Mouse (Mus musculus) liver, embryonic 16.5 days (tissue): ENCODE measurements at regions not wholly inside any gene's neighbourhood (a gene's known extent, or its start where the extent isn't known, plus 50 kb on each side); places are given as distances from the start of the nearest gene placed in this dataset.

Experiments
- ATAC-seq: fragments of 200-750 bp; cut with Nextera tagmentation; 2 replicates; pipeline ENCODE4 v1.8.0; 2017; ENCODE audit warnings: low read depth, mild to moderate bottlenecking, moderate number of reproducible peaks, moderate library complexity
- H3K27ac ChIP-seq: fragments of 300-500 bp; sonication (generic); 2 replicates; pipeline ENCODE4 v1.5.1; 2014; ENCODE audit warnings: mild to moderate bottlenecking, low read length
- H3K27me3 ChIP-seq: fragments of 300-500 bp; sonication (generic); 2 replicates; pipeline ENCODE4 v1.6.1; 2014; ENCODE audit warnings: low read depth, low read length, mixed read lengths; ENCODE audit not compliant: control insufficient read depth, insufficient read depth
- H3K36me3 ChIP-seq: fragments of 300-500 bp; sonication (generic); 2 replicates; pipeline ENCODE4 v1.6.1; 2014; ENCODE audit warnings: mild to moderate bottlenecking; ENCODE audit not compliant: control insufficient read depth, insufficient read depth
- H3K4me1 ChIP-seq: fragments of 300-500 bp; sonication (generic); 2 replicates; pipeline ENCODE4 v1.6.1; 2014; ENCODE audit warnings: low read depth, low read length, mixed read lengths; ENCODE audit not compliant: control insufficient read depth
- H3K4me2 ChIP-seq: fragments of 300-500 bp; sonication (generic); 2 replicates; pipeline ENCODE4 v1.6.1; 2014; ENCODE audit warnings: low read depth, low read length, mixed read lengths
- H3K4me3 ChIP-seq: fragments of 300-500 bp; sonication (generic); 2 replicates; pipeline ENCODE4 v1.5.1; 2014; ENCODE audit warnings: low read depth, mild to moderate bottlenecking, low read length
- H3K9ac ChIP-seq: fragments of 300-500 bp; sonication (generic); 2 replicates; pipeline ENCODE4 v1.6.1; 2014; ENCODE audit warnings: low read depth, low read length
- H3K9me3 ChIP-seq: fragments of 300-500 bp; sonication (generic); replicated peaks from 2 replicates; pipeline ENCODE4 v1.6.1; 2016; ENCODE audit warnings: low read length; ENCODE audit not compliant: control insufficient read depth
- WGBS: fragments of 180-500 bp; shearing (Covaris S2); extraction: QIAGEN DNeasy Blood & Tissue Kit; methylation state at CpG from one replicate; pipeline ENCODE4 v1.1.7; 2014; ENCODE audit not compliant: insufficient replicate concordance; 5-methylcytosine and 5-hydroxymethylcytosine counted together

DNA sequence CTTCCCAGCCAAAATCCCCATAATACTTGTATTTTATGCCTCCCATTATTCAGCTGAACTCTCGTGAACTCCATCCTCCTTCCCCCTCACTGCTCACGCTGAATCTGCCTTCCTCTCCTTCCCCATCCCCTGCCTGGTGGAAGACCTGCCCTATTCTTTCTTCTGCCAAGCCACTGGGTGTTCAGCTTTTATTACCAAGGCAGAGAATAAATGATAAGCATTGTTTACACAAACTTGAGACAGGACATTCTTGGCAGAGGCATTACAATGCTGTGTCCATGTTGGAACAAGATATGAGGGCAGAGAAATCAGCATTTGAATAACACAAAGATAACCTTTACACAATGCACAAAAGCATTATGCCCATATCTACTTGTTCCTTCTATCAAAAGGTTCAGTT, 80.2 kb downstream of the Dhrs2 start:
- no peak overlapping the region for H3K9ac ChIP-seq
- no peaks in the 10 kb centered on the region for H3K27me3 ChIP-seq
- no peak for ATAC-seq
- H3K36me3 ChIP-seq: no peaks in the 10 kb centered on the region
- no peak overlapping the region for H3K27ac ChIP-seq
- H3K9me3 ChIP-seq: no peaks in the 10 kb centered on the region
- H3K4me2 ChIP-seq: no peak overlapping the region
- H3K4me3 ChIP-seq: no peak overlapping the region
- no peaks in the 10 kb centered on the region for H3K4me1 ChIP-seq
- 28% methylated on average over 2 of the region's 2 CpGs for WGBS

- no peaks in the 10 kb centered on the region for H3K36me3 ChIP-seq
- H3K27me3 ChIP-seq: no peaks in the 10 kb centered on the region
- no peaks in the 10 kb centered on the region for H3K9me3 ChIP-seq
- no peak overlapping the region for H3K4me2 ChIP-seq
- H3K9ac ChIP-seq: no peak overlapping the region
- no peak for ATAC-seq
- 52% methylated on average over 6 of the region's 6 CpGs for WGBS
- no peak overlapping the region for H3K27ac ChIP-seq
- no peaks in the 10 kb centered on the region for H3K4me1 ChIP-seq
- no peak overlapping the region for H3K4me3 ChIP-seq
These were observed 91.8 kb downstream of the Dhrs2 start for GRCm38 (mm10) chr14:55313615-55314014.

GRCm38 (mm10) chr14:55323897-55324296, 102.1 kb downstream of the Dhrs2 start:
- no peak overlapping the region for H3K4me3 ChIP-seq
- H3K27me3 ChIP-seq: no peaks in the 10 kb centered on the region
- ATAC-seq: peak; percentile 90
- H3K4me1 ChIP-seq: peaks cover 11% of the 10 kb centered on the region
- H3K9me3 ChIP-seq: no peaks in the 10 kb centered on the region
- no peaks in the 10 kb centered on the region for H3K36me3 ChIP-seq
- H3K9ac ChIP-seq: no peak overlapping the region
- peak overlapping the region; percentile 60 for H3K27ac ChIP-seq
- H3K4me2 ChIP-seq: no peak overlapping the region

GRCm38 (mm10) chr14:55324335-55324734, 102.5 kb downstream of the Dhrs2 start:
- Histone ChIP-seq H3K36me3 (no peaks in the 10 kb centered on the region), H3K4me1 (peaks cover 11% of the 10 kb centered on the region), H3K4me3 (no peak overlapping the region), H3K27ac (peak overlapping the region; percentile 60), H3K9me3 (no peaks in the 10 kb centered on the region), H3K27me3 (no peaks in the 10 kb centered on the region), H3K4me2 (no peak overlapping the region), H3K9ac (no peak overlapping the region)
- WGBS: 35% methylated on average over 3 of the region's 3 CpGs
- no peak for ATAC-seq

DNA sequence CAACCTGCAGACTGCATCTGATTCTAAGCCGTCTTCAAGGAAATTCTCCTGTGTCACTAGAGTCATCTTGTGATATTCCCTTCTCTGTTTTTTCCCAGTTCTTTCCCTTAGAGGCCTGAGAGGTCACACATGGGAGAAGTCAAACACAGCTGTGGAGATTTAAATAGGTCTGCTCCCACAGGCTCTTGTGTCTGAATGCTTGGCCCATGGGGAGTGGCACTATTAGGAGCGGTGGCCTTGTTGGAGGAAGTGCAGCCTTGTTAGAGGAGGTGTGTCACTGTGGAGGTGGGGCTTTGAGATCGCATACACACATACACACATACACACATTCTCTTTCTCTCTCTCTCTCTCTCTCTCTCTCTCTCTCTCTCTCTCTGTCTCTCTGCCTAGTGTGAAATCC, 112.0 kb downstream of the Dhrs2 start:
- no peak for ATAC-seq

DNA sequence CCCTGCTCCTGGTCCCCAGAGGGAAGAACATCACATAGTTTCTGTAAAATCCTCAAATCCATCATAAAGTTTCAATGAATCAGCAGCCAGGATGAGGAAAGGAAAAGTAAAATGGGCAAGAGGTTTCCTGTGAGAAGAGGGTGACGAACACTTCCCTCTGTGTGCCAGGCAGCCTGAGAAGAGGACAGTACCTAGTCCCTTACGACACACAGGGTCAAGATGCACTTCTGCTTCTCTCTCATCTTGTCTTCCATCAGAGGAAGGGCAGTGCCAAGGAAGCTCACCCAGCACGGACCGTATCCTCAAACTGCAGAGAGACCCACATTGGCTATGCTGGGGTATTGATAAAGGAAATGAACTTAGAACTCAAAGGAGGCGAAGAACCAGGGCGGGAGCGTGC, 112.5 kb downstream of the Dhrs2 start:
- 70% methylated on average over 7 of the region's 7 CpGs for WGBS
- Histone ChIP-seq H3K9me3 (no peaks in the 10 kb centered on the region), H3K36me3 (no peaks in the 10 kb centered on the region), H3K27me3 (no peaks in the 10 kb centered on the region), H3K27ac (no peak overlapping the region), H3K4me2 (no peak overlapping the region), H3K4me3 (no peak overlapping the region), H3K9ac (no peak overlapping the region), H3K4me1 (peaks cover 4% of the 10 kb centered on the region; the same call in 1 of the 2 replicates)
- ATAC-seq: no peak

More for the DNA sequence above, 112.0 kb downstream of the Dhrs2 start:
- Histone ChIP-seq H3K4me3 (no peak overlapping the region), H3K9me3 (no peaks in the 10 kb centered on the region), H3K27ac (no peak overlapping the region), H3K4me1 (no peaks in the 10 kb centered on the region; the same call in 1 of the 2 replicates), H3K36me3 (no peaks in the 10 kb centered on the region), H3K27me3 (no peaks in the 10 kb centered on the region), H3K4me2 (no peak overlapping the region), H3K9ac (no peak overlapping the region)
- 43% methylated on average over 3 of the region's 3 CpGs for WGBS

DNA sequence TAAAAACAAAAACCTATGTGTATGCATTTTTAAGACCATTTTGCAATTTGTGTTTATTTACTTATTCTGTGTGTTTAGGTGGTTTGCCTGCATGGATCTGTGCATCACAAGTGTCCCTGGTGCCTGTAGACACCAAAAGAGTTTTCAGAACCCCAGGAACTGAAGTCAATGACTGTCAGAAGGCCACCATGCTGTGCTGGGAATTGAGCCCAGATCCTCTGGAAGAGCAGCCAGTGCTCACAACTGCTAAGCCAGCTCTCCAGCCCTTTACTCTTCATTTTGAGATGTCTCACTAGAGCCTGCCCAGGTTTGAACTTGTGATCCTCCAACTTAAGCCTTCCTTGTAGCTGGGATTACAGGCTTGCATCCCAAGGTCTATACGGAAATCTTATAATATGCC, 113.8 kb downstream of the Dhrs2 start:
- ATAC-seq: no peak

DNA sequence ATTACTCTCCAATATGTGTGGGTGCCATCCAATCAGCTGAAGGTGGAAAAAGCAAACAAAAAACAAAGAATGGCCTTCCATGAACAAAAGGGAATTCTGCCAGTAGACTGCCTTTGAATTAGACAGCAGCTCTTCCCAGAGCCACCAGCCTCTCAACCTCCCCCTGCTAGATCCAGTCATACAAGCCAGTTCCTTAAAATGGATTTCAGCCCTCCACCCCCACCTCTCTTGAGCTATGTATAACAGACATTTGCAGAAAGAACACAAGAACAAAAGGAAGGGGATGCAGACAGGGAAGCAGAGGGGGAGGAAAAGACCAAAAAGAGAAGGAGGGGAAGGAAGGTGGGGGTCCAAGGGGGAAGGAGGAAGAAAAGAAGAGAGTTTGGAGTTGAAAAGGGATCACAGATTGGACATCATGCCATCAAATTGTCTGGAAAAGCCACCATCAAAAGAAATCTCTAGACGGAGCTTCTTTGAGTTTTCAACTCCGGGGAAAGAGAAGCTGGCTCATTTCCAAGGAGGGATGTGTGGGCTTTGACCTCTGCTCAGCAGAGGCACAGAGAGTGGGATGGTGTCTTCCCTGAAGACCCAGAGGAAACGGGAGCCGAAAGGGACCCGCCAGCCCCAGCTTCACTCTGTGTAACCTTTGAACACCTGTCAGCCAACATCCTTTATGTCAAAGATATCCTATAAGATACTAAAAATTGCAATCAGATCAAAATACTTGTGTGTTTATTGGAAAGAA, 114.8 kb downstream of the Dhrs2 start:
- H3K27ac ChIP-seq: no peak overlapping the region
- H3K4me3 ChIP-seq: no peak overlapping the region
- no peaks in the 10 kb centered on the region for H3K9me3 ChIP-seq
- peaks cover 6% of the 10 kb centered on the region; the same call in 1 of the 2 replicates for H3K4me1 ChIP-seq
- no peaks in the 10 kb centered on the region for H3K27me3 ChIP-seq
- no peaks in the 10 kb centered on the region for H3K36me3 ChIP-seq
- ATAC-seq: no peak
- no peak overlapping the region for H3K4me2 ChIP-seq
- H3K9ac ChIP-seq: no peak overlapping the region
- 69% methylated on average over 5 of the region's 5 CpGs for WGBS

More for the DNA sequence above, 113.8 kb downstream of the Dhrs2 start:
- Histone ChIP-seq H3K36me3 (no peaks in the 10 kb centered on the region), H3K9ac (no peak overlapping the region), H3K4me2 (no peak overlapping the region), H3K9me3 (no peaks in the 10 kb centered on the region), H3K27me3 (no peaks in the 10 kb centered on the region), H3K27ac (no peak overlapping the region), H3K4me1 (peaks cover 6% of the 10 kb centered on the region; the same call in 1 of the 2 replicates), H3K4me3 (no peak overlapping the region)
- 60% methylated on average over 1 of the region's 1 CpGs for WGBS

- H3K4me3 ChIP-seq: no peak overlapping the region
- 23% methylated on average over 9 of the region's 9 CpGs for WGBS
- no peak; the same call in 1 of the 2 replicates for ATAC-seq
- H3K27me3 ChIP-seq: no peaks in the 10 kb centered on the region
- H3K9me3 ChIP-seq: no peaks in the 10 kb centered on the region
- no peak overlapping the region for H3K4me2 ChIP-seq
- no peak overlapping the region for H3K27ac ChIP-seq
- no peaks in the 10 kb centered on the region for H3K36me3 ChIP-seq
- H3K9ac ChIP-seq: no peak overlapping the region
- peaks cover 9% of the 10 kb centered on the region for H3K4me1 ChIP-seq
These were observed 116.2 kb downstream of the Dhrs2 start for GRCm38 (mm10) chr14:55338010-55338409.
